Mouse (Mus musculus): ENCODE measurements around the gene Rps7. TPM values are rescaled to one million over a fixed set of nuclear protein-coding genes. Genes with fewer than 3 reads are reported as not detected.

Gene Rps7
- polyA plus RNA-seq, 1 experiment from 2014 or later: 369 TPM

GRCm38 (mm10) chr12:28636543-28636942 is 790 bp upstream of the Rps7 start:
- Histone ChIP-seq H3K4me1 (replicated peaks) (peaks cover 41% of the 10 kb centered on the region), H3K27me3 (no peaks in the 10 kb centered on the region), H3K27ac (replicated peaks) (peak overlapping the region; percentile 81; the same call in 1 of the 2 replicates), H3K9me3 (replicated peaks) (no peaks in the 10 kb centered on the region), H3K36me3 (replicated peaks) (peaks cover 30% of the 10 kb centered on the region), H3K9ac (peak overlapping the region; percentile 68), H3K4me2 (peak overlapping the region; percentile 72), H3K4me3 (replicated peaks) (peak overlapping the region; percentile 89)
- WGBS (ENCODE audit: insufficient replicate concordance): 68% methylated on average over 6 of the region's 6 CpGs
- no peak for ATAC-seq (ENCODE audit: insufficient read depth)

DNA sequence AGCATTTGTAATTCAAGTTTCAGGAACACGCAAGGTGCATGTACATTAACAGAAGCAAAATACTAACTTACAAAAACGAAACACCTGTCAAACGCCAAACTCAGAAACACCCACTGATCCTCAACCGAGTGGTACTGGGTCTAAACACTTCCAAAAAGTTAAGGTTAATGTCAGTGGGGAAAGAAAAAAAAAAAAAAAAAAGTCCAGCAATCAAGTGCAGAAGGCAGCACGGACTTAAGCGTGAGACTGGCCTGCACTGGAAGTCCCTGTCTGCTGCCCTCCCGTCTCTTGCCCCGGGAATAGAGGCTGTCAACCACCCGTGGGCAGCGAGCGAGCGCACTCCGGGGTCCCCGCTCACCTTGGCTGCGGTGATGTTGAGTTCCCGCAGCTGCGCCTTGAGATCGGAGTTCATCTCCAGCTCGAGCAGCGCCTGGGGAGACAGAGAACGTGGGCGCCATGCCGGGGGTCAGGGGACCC is 657 bp downstream of the Rps7 start:
- Histone ChIP-seq H3K9me3 (replicated peaks) (no peaks in the 10 kb centered on the region), H3K4me2 (peak overlapping the region; percentile 72), H3K27me3 (no peaks in the 10 kb centered on the region), H3K4me1 (replicated peaks) (peaks cover 41% of the 10 kb centered on the region), H3K9ac (peak overlapping the region; percentile 96), H3K4me3 (replicated peaks) (peak overlapping the region; percentile 89), H3K27ac (replicated peaks) (peak overlapping the region; percentile 63), H3K36me3 (replicated peaks) (peaks cover 45% of the 10 kb centered on the region)
- under 1% methylated on average over 23 of the region's 23 CpGs for WGBS (ENCODE audit: insufficient replicate concordance)
- ATAC-seq (ENCODE audit: insufficient read depth): peak; percentile 34

DNA sequence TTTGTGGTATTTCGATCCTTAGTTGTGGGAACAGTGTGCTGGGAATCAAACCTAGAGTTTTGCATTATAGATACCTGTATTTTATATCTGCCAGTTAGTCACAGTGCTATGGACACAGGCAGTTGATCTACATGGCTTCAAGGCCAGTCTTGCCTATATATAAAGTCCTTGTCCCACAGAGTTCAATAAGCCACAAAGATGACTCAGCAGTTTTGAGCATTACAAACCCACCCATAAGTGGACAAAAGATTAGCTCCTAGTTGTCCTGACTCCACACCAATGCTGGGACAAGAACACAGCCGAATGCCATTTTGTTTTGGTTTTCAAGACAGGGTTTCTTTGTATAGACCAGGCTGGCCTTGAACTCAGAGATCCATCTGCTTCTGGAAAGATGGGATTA is 7.3 kb downstream of the Rps7 start:
- Histone ChIP-seq H3K36me3 (replicated peaks) (peaks cover 54% of the 10 kb centered on the region), H3K27ac (replicated peaks) (no peak overlapping the region)

DNA sequence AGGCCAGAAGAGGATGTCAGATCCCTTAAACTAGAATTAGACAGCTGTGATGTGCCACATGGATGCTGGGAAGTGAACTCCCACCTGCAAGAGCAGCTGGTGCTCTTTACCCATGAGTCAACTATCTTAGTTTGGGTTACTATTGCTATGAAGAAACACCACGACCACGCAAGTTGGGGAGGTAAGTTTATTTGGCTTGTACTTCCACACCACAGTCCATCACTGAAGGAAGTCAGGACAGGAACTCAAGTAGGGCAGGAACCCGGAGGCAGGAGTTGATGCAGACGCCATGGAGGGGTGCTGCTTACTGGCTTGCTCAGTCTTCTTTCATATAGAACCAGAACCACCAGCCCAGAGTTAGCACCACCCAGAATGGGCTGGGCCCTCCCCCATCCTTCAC is 8.7 kb downstream of the Rps7 start:
- WGBS (ENCODE audit: insufficient replicate concordance): 31% methylated on average over 4 of the region's 4 CpGs
- no peak overlapping the region for H3K4me2 ChIP-seq
- H3K9ac ChIP-seq: no peak overlapping the region
- H3K27me3 ChIP-seq: no peaks in the 10 kb centered on the region
- H3K4me3 ChIP-seq (replicated peaks): no peak overlapping the region
- no peak overlapping the region for H3K27ac ChIP-seq (replicated peaks)
- ATAC-seq (ENCODE audit: insufficient read depth): no peak
- peaks cover 40% of the 10 kb centered on the region for H3K36me3 ChIP-seq (replicated peaks)
- H3K9me3 ChIP-seq (replicated peaks): no peaks in the 10 kb centered on the region
- peaks cover 19% of the 10 kb centered on the region for H3K4me1 ChIP-seq (replicated peaks)

More for the DNA sequence above, 7.3 kb downstream of the Rps7 start:
- no peaks in the 10 kb centered on the region for H3K27me3 ChIP-seq
- H3K9me3 ChIP-seq (replicated peaks): no peaks in the 10 kb centered on the region
- WGBS (ENCODE audit: insufficient replicate concordance): 70% methylated on average over 2 of the region's 2 CpGs
- H3K4me3 ChIP-seq (replicated peaks): no peak overlapping the region
- peaks cover 23% of the 10 kb centered on the region for H3K4me1 ChIP-seq (replicated peaks)
- no peak for ATAC-seq (ENCODE audit: insufficient read depth)
- H3K4me2 ChIP-seq: no peak overlapping the region
- H3K9ac ChIP-seq: no peak overlapping the region

GRCm38 (mm10) chr12:28625407-28625806 is 10.3 kb downstream of the Rps7 start:
- Histone ChIP-seq H3K36me3 (replicated peaks) (peaks cover 23% of the 10 kb centered on the region), H3K4me2 (no peak overlapping the region), H3K4me3 (replicated peaks) (no peak overlapping the region), H3K9me3 (replicated peaks) (no peaks in the 10 kb centered on the region), H3K4me1 (replicated peaks) (peaks cover 21% of the 10 kb centered on the region), H3K9ac (no peak overlapping the region), H3K27me3 (no peaks in the 10 kb centered on the region), H3K27ac (replicated peaks) (no peak overlapping the region)
- whole genome bisulfite sequencing (ENCODE audit: insufficient replicate concordance): 69% methylated on average over 7 of the region's 7 CpGs
- no peak for ATAC-seq (ENCODE audit: insufficient read depth)

GRCm38 (mm10) chr12:28624251-28624650 is 11.5 kb downstream of the Rps7 start:
- H3K4me3 ChIP-seq (replicated peaks): no peak overlapping the region
- no peak overlapping the region for H3K9ac ChIP-seq
- H3K27ac ChIP-seq (replicated peaks): no peak overlapping the region
- no peak for ATAC-seq (ENCODE audit: insufficient read depth)
- H3K4me1 ChIP-seq (replicated peaks): peaks cover 18% of the 10 kb centered on the region
- no peak overlapping the region for H3K4me2 ChIP-seq
- H3K9me3 ChIP-seq (replicated peaks): no peaks in the 10 kb centered on the region
- H3K27me3 ChIP-seq: no peaks in the 10 kb centered on the region
- H3K36me3 ChIP-seq (replicated peaks): peaks cover 12% of the 10 kb centered on the region
- WGBS (ENCODE audit: insufficient replicate concordance): 63% methylated on average over 2 of the region's 2 CpGs

GRCm38 (mm10) chr12:28623195-28623594 is 12.6 kb downstream of the Rps7 start, which contains the start of gene Colec11:
Gene Colec11, minus strand, starts transcription at chr12:28623377.
- Histone ChIP-seq H3K9ac (no peak within 1 kb of the TSS), H3K27me3 (no peaks in the 10 kb centered on the region), H3K4me2 (no peak within 1 kb of the TSS; the same call in 1 of the 2 replicates), H3K4me1 (replicated peaks) (peaks cover 16% of the 10 kb centered on the region), H3K4me3 (replicated peaks) (no peak within 1 kb of the TSS), H3K9me3 (replicated peaks) (no peaks in the 10 kb centered on the region), H3K27ac (replicated peaks) (no peak within 1 kb of the TSS), H3K36me3 (replicated peaks) (peaks cover 1% of the 10 kb centered on the region; the same call in 1 of the 2 replicates)
- peak; percentile 17; the same call in 1 of the 2 replicates for ATAC-seq (ENCODE audit: insufficient read depth)
- 16% methylated on average over 5 of the region's 5 CpGs for WGBS (ENCODE audit: insufficient replicate concordance)

DNA sequence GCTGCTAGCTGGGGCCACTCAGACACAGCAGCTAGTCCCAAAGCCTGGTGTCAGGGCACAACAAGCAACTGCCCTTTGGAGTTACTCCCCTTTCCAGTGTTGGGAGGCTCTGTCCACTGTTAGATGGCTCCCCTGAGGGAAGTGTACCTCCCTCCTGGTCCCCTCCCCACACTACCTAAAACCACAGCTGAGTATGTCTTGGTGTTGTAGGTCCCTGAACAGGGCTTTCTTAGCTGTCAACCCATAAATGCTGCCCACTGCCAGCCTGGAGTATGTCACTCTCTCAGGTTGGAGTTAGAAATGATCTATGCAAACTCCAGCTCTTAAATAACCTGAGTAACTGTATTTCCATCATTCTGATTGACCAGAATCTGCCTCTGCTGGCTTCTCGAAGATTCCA is 13.1 kb downstream of the Rps7 start:
- H3K27ac ChIP-seq (replicated peaks): no peak overlapping the region
- no peak overlapping the region for H3K9ac ChIP-seq
- H3K4me3 ChIP-seq (replicated peaks): no peak overlapping the region
- no peaks in the 10 kb centered on the region for H3K36me3 ChIP-seq (replicated peaks)
- WGBS (ENCODE audit: insufficient replicate concordance): 34% methylated on average over 1 of the region's 1 CpGs
- no peaks in the 10 kb centered on the region for H3K9me3 ChIP-seq (replicated peaks)
- H3K27me3 ChIP-seq: no peaks in the 10 kb centered on the region
- ATAC-seq (ENCODE audit: insufficient read depth): no peak
- H3K4me1 ChIP-seq (replicated peaks): peaks cover 16% of the 10 kb centered on the region
- H3K4me2 ChIP-seq: no peak overlapping the region; the same call in 1 of the 2 replicates

DNA sequence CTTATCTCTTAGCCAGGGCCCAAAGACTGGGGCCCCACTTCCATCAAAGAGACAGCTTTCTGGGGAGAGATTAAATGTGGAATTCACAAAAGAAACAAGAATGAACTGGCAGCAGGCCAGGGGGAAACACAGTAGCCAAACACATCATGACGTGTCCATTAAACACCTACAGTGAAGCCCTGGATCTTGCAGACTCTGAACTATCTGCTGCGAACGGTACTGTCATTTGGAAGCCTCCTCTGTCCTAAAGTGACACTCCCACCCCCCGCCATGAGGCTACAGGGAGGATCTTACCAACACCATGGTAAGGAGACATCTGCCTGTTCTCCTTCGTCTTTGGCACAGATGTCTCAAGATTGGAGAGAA is 13.6 kb downstream of the Rps7 start:
- H3K27me3 ChIP-seq: no peaks in the 10 kb centered on the region
- H3K27ac ChIP-seq (replicated peaks): no peak overlapping the region
- no peak overlapping the region for H3K4me3 ChIP-seq (replicated peaks)
- peaks cover 16% of the 10 kb centered on the region for H3K4me1 ChIP-seq (replicated peaks)
- H3K4me2 ChIP-seq: no peak overlapping the region; the same call in 1 of the 2 replicates
- H3K9me3 ChIP-seq (replicated peaks): no peaks in the 10 kb centered on the region
- H3K36me3 ChIP-seq (replicated peaks): no peaks in the 10 kb centered on the region
- ATAC-seq (ENCODE audit: insufficient read depth): no peak
- WGBS (ENCODE audit: insufficient replicate concordance): 23% methylated on average over 5 of the region's 5 CpGs
- no peak overlapping the region for H3K9ac ChIP-seq

DNA sequence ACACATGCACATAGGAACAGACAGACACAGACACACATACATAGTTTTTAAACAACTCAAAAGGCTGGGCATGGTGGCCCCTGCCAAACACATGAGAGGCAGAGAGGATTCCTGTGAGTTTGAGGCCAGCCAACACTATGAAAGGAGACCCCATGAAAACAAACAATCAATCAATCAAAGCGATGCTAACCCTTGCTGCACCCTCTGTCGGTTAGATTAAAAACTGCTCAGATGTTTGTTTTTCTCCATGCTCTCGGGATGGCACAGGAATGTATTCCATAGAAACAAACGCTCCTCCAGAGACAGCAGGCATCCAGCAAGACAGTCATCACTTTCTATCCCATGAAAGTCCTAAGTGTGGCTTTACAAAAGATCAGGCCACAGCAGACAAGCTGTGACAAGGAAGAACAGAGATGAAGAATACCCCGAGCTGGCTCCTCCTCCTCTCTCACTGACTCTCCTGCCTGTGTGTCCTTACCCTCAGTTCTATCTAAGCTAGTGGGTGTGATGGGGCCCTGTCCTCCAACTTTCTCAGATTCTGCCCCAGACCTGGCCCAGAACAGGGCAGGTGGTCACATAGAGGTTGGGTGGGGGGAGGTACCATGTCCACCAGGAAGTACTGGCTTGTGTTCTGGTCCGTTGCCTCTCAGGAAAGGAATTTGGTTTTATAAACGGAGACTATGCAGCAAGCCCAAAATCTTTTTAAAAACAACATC is 14.1 kb downstream of the Rps7 start:
- no peak overlapping the region for H3K9ac ChIP-seq
- H3K27ac ChIP-seq (replicated peaks): no peak overlapping the region
- H3K27me3 ChIP-seq: no peaks in the 10 kb centered on the region
- peak overlapping the region; percentile 31 for H3K4me2 ChIP-seq
- ATAC-seq (ENCODE audit: insufficient read depth): no peak
- no peaks in the 10 kb centered on the region for H3K9me3 ChIP-seq (replicated peaks)
- peaks cover 16% of the 10 kb centered on the region for H3K4me1 ChIP-seq (replicated peaks)
- no peak overlapping the region for H3K4me3 ChIP-seq (replicated peaks)
- no peaks in the 10 kb centered on the region for H3K36me3 ChIP-seq (replicated peaks)
- WGBS (ENCODE audit: insufficient replicate concordance): 13% methylated on average over 7 of the region's 7 CpGs

GRCm38 (mm10) chr12:28617297-28617696 is 18.5 kb downstream of the Rps7 start:
- ATAC-seq (ENCODE audit: insufficient read depth): no peak
- H3K9me3 ChIP-seq (replicated peaks): no peaks in the 10 kb centered on the region
- H3K27ac ChIP-seq (replicated peaks): no peak overlapping the region
- H3K36me3 ChIP-seq (replicated peaks): no peaks in the 10 kb centered on the region
- WGBS (ENCODE audit: insufficient replicate concordance): 19% methylated on average over 4 of the region's 4 CpGs
- no peak overlapping the region for H3K4me2 ChIP-seq
- H3K4me3 ChIP-seq (replicated peaks): no peak overlapping the region
- H3K4me1 ChIP-seq (replicated peaks): peaks cover 8% of the 10 kb centered on the region
- H3K9ac ChIP-seq: no peak overlapping the region
- H3K27me3 ChIP-seq: no peaks in the 10 kb centered on the region
